Comparison of ENCODE assay signal across 18 mouse cellular contexts in the genomic region with DNA sequence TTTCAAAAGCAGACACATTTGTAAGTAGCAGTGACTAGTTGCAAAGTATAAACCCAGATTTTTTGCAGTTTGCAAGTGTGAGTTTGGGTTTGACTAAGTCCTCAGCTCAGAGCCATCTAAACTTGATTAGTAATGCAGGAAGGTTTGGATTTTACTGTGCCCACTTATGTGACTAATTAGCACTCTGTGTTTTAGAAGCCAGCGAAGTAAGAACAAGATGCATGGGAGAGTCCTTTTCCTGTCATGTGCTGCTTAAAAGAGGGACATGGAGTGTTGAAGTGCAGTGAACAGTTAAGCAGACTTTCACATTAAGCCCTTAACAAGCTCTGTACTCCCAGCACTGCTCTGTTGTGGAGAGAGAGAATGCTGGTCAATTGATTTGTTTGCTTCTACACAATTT.
DNase-seq lines count a peak whose midpoint lies in the region; ATAC-seq and TF ChIP-seq lines count a peak whose summit lies in the region.
"Had no signal": no experiment of that assay in that cellular context is flagged by ENCODE, and none has a peak within 500 bp of the region (broad histone marks: within the 10 kb centered on the region; RNA-seq: fewer than 3 reads in every experiment).

No protein-coding gene starts in this region.

- no peaks in the 10 kb centered on the region for H3K27me3 ChIP-seq in liver, adult 2 months (ENCODE audit: control insufficient read depth, insufficient read depth, low read length)
- no peaks in the 10 kb centered on the region for H3K27me3 ChIP-seq in limb, embryonic 12.5 days
- H3K27me3 ChIP-seq: intestine, embryonic 15.5 days; liver, embryonic 12.5 days; stomach, embryonic 15.5 days had no signal

- no peak overlapping the region for H3K4me2 ChIP-seq in limb, embryonic 12.5 days
- H3K4me2 ChIP-seq: intestine, embryonic 15.5 days; liver, embryonic 12.5 days; stomach, embryonic 15.5 days had no signal

- ATAC-seq in limb, embryonic 12.5 days (ENCODE audit: insufficient number of reproducible peaks, insufficient read depth, low FRiP score, low TSS enrichment, low read depth) = no peak
- ATAC-seq in erythroid progenitor cell, adult 5-6 weeks (replicated peaks; ENCODE audit: low FRiP score, poor library complexity, severe bottlenecking) = no peak
- no peak for ATAC-seq in frontal cortex, adult (ENCODE audit: low TSS enrichment)
- ATAC-seq: intestine, embryonic 15.5 days; liver, embryonic 12.5 days; midbrain, embryonic 16.5 days had no signal

- H3K9ac ChIP-seq in liver, adult 2 months (ENCODE audit: low read depth, low read length) = no peak overlapping the region
- no peak overlapping the region for H3K9ac ChIP-seq in limb, embryonic 12.5 days (replicated peaks)
- H3K9ac ChIP-seq: intestine, embryonic 15.5 days; liver, embryonic 12.5 days; stomach, embryonic 15.5 days had no signal

- no peaks in the 10 kb centered on the region for H3K36me3 ChIP-seq in liver, adult 2 months (ENCODE audit: control insufficient read depth, insufficient read depth, low read length)
- H3K36me3 ChIP-seq in limb, embryonic 12.5 days = no peaks in the 10 kb centered on the region
- H3K36me3 ChIP-seq: intestine, embryonic 15.5 days; liver, embryonic 12.5 days; stomach, embryonic 15.5 days had no signal

- no peak for TF ChIP-seq POLR2A in liver, adult 2 months (IDR thresholded peaks at IDR 0.05; ENCODE audit: extremely low read depth, insufficient read depth, low read length)
- TF ChIP-seq POLR2A in embryonic fibroblast, embryonic 13.5 days (IDR thresholded peaks at IDR 0.05; ENCODE audit: low read depth, low read length) = no peak

- no peak overlapping the region for H3K27ac ChIP-seq in liver, adult 2 months (replicated peaks; ENCODE audit: insufficient read depth, low read depth, low read length)
- H3K27ac ChIP-seq in embryonic fibroblast, embryonic 13.5 days (ENCODE audit: insufficient read depth, low read length) = peak overlapping the region; percentile 61
- peak overlapping the region; percentile 4; the same call in 1 of the 2 replicates for H3K27ac ChIP-seq in limb, embryonic 12.5 days
- H3K27ac ChIP-seq: intestine, embryonic 15.5 days; liver, embryonic 12.5 days; stomach, embryonic 15.5 days had no signal

- peaks cover 9% of the 10 kb centered on the region; the same call in 1 of the 2 replicates for H3K4me1 ChIP-seq in liver, adult 2 months (ENCODE audit: control insufficient read depth, insufficient read depth, low read length)
- peaks cover 11% of the 10 kb centered on the region for H3K4me1 ChIP-seq in embryonic fibroblast, embryonic 13.5 days (ENCODE audit: control insufficient read depth, insufficient read depth, low read length)
- H3K4me1 ChIP-seq in limb, embryonic 12.5 days (replicated peaks) = peaks cover 16% of the 10 kb centered on the region
- H3K4me1 ChIP-seq: liver, embryonic 12.5 days had no signal

- H3K4me3 ChIP-seq in liver, adult 2 months (ENCODE audit: insufficient read depth, low read depth, low read length) = no peak overlapping the region
- H3K4me3 ChIP-seq in embryonic fibroblast, embryonic 13.5 days (ENCODE audit: insufficient read depth, low read length) = no peak overlapping the region
- no peak overlapping the region for H3K4me3 ChIP-seq in limb, embryonic 12.5 days (replicated peaks)
- H3K4me3 ChIP-seq: intestine, embryonic 15.5 days; liver, embryonic 12.5 days; stomach, embryonic 15.5 days had no signal

- WGBS in liver, adult 2 months = 71% methylated on average over 1 of the region's 1 CpGs
- WGBS in limb, embryonic 12.5 days = 5% methylated on average over 1 of the region's 1 CpGs

- H3K79me2 ChIP-seq in liver, adult 2 months (ENCODE audit: control insufficient read depth, insufficient read depth, low read length) = no peaks in the 10 kb centered on the region

- no peak for TF ChIP-seq CTCF in liver, adult 2 months (IDR thresholded peaks at IDR 0.05; ENCODE audit: low read depth, low read length)
- no peak for TF ChIP-seq CTCF in embryonic fibroblast, embryonic 13.5 days (IDR thresholded peaks at IDR 0.05; ENCODE audit: borderline replicate concordance, insufficient read depth, low read length)

- no peaks in the 10 kb centered on the region for H3K9me3 ChIP-seq in limb, embryonic 12.5 days
- H3K9me3 ChIP-seq: intestine, embryonic 15.5 days; liver, embryonic 12.5 days; stomach, embryonic 15.5 days had no signal

- DNase-seq in embryo, embryonic 10 days (ENCODE audit: low spot score) = peak; percentile 29
- DNase-seq in embryo, embryonic 11 days = no peak
- DNase-seq in liver, adult 2 months (ENCODE audit: extremely low read depth, low read depth, low spot score) = peak; percentile 37
- DNase-seq in liver = no peak
- DNase-seq: cerebellum, adult 9-10 months; heart, postnatal 36 days; kidney, postnatal 36 days; layer of hippocampus, postnatal 36 days; lung, postnatal 4 days; thymus, postnatal 36 days had no signal

Comparison
In these comparisons a context has a peak if more than half of its experiments do, and no peak if none do; other contexts are left out.
1. DNase-seq: peak in embryo, embryonic 10 days (single experiment) and liver, adult 2 months (single experiment); none in embryo, embryonic 11 days (single experiment) and liver (single experiment).